Mouse (Mus musculus): ENCODE measurements at regions not wholly inside any gene's neighbourhood (a gene's known extent, or its start where the extent isn't known, plus 50 kb on each side); places are given as distances from the start of the nearest gene placed in this dataset.
A peak's percentile ranks its signal among the peaks of the same experiment; 100 is the strongest.

GRCm38 (mm10) chr9:62220451-62220850 lies 61.6 kb downstream of the Spesp1 start:
- no peak overlapping the region for H3K27ac ChIP-seq (replicated peaks; ENCODE audit: low read depth, low read length)
- H3K4me1 ChIP-seq (ENCODE audit: control insufficient read depth, insufficient read depth, insufficient read length, low read length): no peaks in the 10 kb centered on the region; the same call in 1 of the 2 replicates
- H3K4me3 ChIP-seq (ENCODE audit: insufficient read depth, low read depth, low read length): no peak overlapping the region

- Histone ChIP-seq H3K4me3 (ENCODE audit: insufficient read depth, low read depth, low read length) (no peak overlapping the region), H3K4me1 (ENCODE audit: control insufficient read depth, insufficient read depth, insufficient read length, low read length) (peaks cover 6% of the 10 kb centered on the region; the same call in 1 of the 2 replicates), H3K27ac (replicated peaks; ENCODE audit: low read depth, low read length) (no peak overlapping the region)
Observed at GRCm38 (mm10) chr9:62215151-62215859, 66.7 kb downstream of the Spesp1 start.

GRCm38 (mm10) chr9:62214546-62214945 lies 67.5 kb downstream of the Spesp1 start:
- Histone ChIP-seq H3K4me3 (ENCODE audit: insufficient read depth, low read depth, low read length) (no peak overlapping the region), H3K27ac (replicated peaks; ENCODE audit: low read depth, low read length) (no peak overlapping the region), H3K4me1 (ENCODE audit: control insufficient read depth, insufficient read depth, insufficient read length, low read length) (peaks cover 6% of the 10 kb centered on the region; the same call in 1 of the 2 replicates)

- Histone ChIP-seq H3K27ac (replicated peaks; ENCODE audit: low read depth, low read length) (no peak overlapping the region), H3K4me3 (ENCODE audit: insufficient read depth, low read depth, low read length) (no peak overlapping the region), H3K4me1 (ENCODE audit: control insufficient read depth, insufficient read depth, insufficient read length, low read length) (peaks cover 6% of the 10 kb centered on the region; the same call in 1 of the 2 replicates)
Observed at GRCm38 (mm10) chr9:62212615-62213014, 69.4 kb downstream of the Spesp1 start.

GRCm38 (mm10) chr9:62210815-62211214 lies 71.2 kb downstream of the Spesp1 start:
- no peak overlapping the region for H3K4me3 ChIP-seq (ENCODE audit: insufficient read depth, low read depth, low read length)
- H3K27ac ChIP-seq (replicated peaks; ENCODE audit: low read depth, low read length): no peak overlapping the region
- peaks cover 6% of the 10 kb centered on the region; the same call in 1 of the 2 replicates for H3K4me1 ChIP-seq (ENCODE audit: control insufficient read depth, insufficient read depth, insufficient read length, low read length)

GRCm38 (mm10) chr9:62208436-62208835 lies 73.6 kb downstream of the Spesp1 start:
- no peak overlapping the region for H3K27ac ChIP-seq (replicated peaks; ENCODE audit: low read depth, low read length)
- H3K4me1 ChIP-seq (ENCODE audit: control insufficient read depth, insufficient read depth, insufficient read length, low read length): peaks cover 9% of the 10 kb centered on the region; the same call in 1 of the 2 replicates
- H3K4me3 ChIP-seq (ENCODE audit: insufficient read depth, low read depth, low read length): no peak overlapping the region

- H3K4me3 ChIP-seq (ENCODE audit: insufficient read depth, low read depth, low read length): no peak overlapping the region
- peaks cover 12% of the 10 kb centered on the region; the same call in 1 of the 2 replicates for H3K4me1 ChIP-seq (ENCODE audit: control insufficient read depth, insufficient read depth, insufficient read length, low read length)
- peak overlapping the region; percentile 75 for H3K27ac ChIP-seq (replicated peaks; ENCODE audit: low read depth, low read length)
Observed at GRCm38 (mm10) chr9:62205264-62205663, 76.7 kb downstream of the Spesp1 start.

- Histone ChIP-seq H3K27ac (replicated peaks; ENCODE audit: low read depth, low read length) (no peak overlapping the region), H3K4me1 (ENCODE audit: control insufficient read depth, insufficient read depth, insufficient read length, low read length) (peaks cover 24% of the 10 kb centered on the region), H3K4me3 (ENCODE audit: insufficient read depth, low read depth, low read length) (no peak overlapping the region)
Observed at GRCm38 (mm10) chr9:62203556-62203955, 78.5 kb downstream of the Spesp1 start.

GRCm38 (mm10) chr9:62202331-62202730 lies 79.7 kb downstream of the Spesp1 start:
- Histone ChIP-seq H3K4me1 (ENCODE audit: control insufficient read depth, insufficient read depth, insufficient read length, low read length) (peaks cover 26% of the 10 kb centered on the region), H3K4me3 (ENCODE audit: insufficient read depth, low read depth, low read length) (no peak overlapping the region), H3K27ac (replicated peaks; ENCODE audit: low read depth, low read length) (peak overlapping the region; percentile 3; the same call in 1 of the 2 replicates)

- peaks cover 22% of the 10 kb centered on the region for H3K4me1 ChIP-seq (ENCODE audit: control insufficient read depth, insufficient read depth, insufficient read length, low read length)
- peak overlapping the region; percentile 42; the same call in 1 of the 2 replicates for H3K27ac ChIP-seq (replicated peaks; ENCODE audit: low read depth, low read length)
- H3K4me3 ChIP-seq (ENCODE audit: insufficient read depth, low read depth, low read length): no peak overlapping the region
Observed at GRCm38 (mm10) chr9:62197486-62197885, 75.0 kb upstream of the Glce start.

- Histone ChIP-seq H3K27ac (replicated peaks; ENCODE audit: low read depth, low read length) (0 out of 2 replicates have a peak overlapping the region, but pooled peaks have one; percentile 14), H3K4me3 (ENCODE audit: insufficient read depth, low read depth, low read length) (no peak overlapping the region), H3K4me1 (ENCODE audit: control insufficient read depth, insufficient read depth, insufficient read length, low read length) (peaks cover 15% of the 10 kb centered on the region)
Observed at GRCm38 (mm10) chr9:62192424-62192892, 70.0 kb upstream of the Glce start.

GRCm38 (mm10) chr9:62190474-62190873 lies 68.0 kb upstream of the Glce start:
- Histone ChIP-seq H3K4me3 (ENCODE audit: insufficient read depth, low read depth, low read length) (no peak overlapping the region), H3K27ac (replicated peaks; ENCODE audit: low read depth, low read length) (no peak overlapping the region), H3K4me1 (ENCODE audit: control insufficient read depth, insufficient read depth, insufficient read length, low read length) (peaks cover 15% of the 10 kb centered on the region)

- H3K27ac ChIP-seq (replicated peaks; ENCODE audit: low read depth, low read length): no peak overlapping the region
Observed at GRCm38 (mm10) chr9:62188835-62189234, 66.4 kb upstream of the Glce start.

GRCm38 (mm10) chr9:62188379-62188778 lies 65.9 kb upstream of the Glce start:
- H3K27ac ChIP-seq (replicated peaks; ENCODE audit: low read depth, low read length): no peak overlapping the region
- H3K4me1 ChIP-seq (ENCODE audit: control insufficient read depth, insufficient read depth, insufficient read length, low read length): peaks cover 15% of the 10 kb centered on the region
- H3K4me3 ChIP-seq (ENCODE audit: insufficient read depth, low read depth, low read length): no peak overlapping the region

More at GRCm38 (mm10) chr9:62188835-62189234, 66.4 kb upstream of the Glce start:
- Histone ChIP-seq H3K4me1 (ENCODE audit: control insufficient read depth, insufficient read depth, insufficient read length, low read length) (peaks cover 15% of the 10 kb centered on the region), H3K4me3 (ENCODE audit: insufficient read depth, low read depth, low read length) (no peak overlapping the region)

GRCm38 (mm10) chr9:62186886-62187285 lies 64.4 kb upstream of the Glce start:
- Histone ChIP-seq H3K27ac (replicated peaks; ENCODE audit: low read depth, low read length) (no peak overlapping the region), H3K4me1 (ENCODE audit: control insufficient read depth, insufficient read depth, insufficient read length, low read length) (peaks cover 10% of the 10 kb centered on the region), H3K4me3 (ENCODE audit: insufficient read depth, low read depth, low read length) (no peak overlapping the region)
